Mouse (Mus musculus): ENCODE measurements around the gene Spc24.
"Not testable (repeated sequence)": the region's sequence is repeated elsewhere in the genome, so short reads cannot be mapped to it uniquely, and the experiment has no call there.

Gene Spc24

GRCm38 (mm10) chr9:21784517-21785307 lies 24.6 kb upstream of the Spc24 start:
- DNase-seq (ENCODE audit: low read depth, low spot score): no peak

GRCm38 (mm10) chr9:21781657-21782468 lies 21.8 kb upstream of the Spc24 start:
- DNase-seq (ENCODE audit: low read depth, low spot score): peak; percentile 38

- DNase-seq (ENCODE audit: low read depth, low spot score): no peak
Measured at GRCm38 (mm10) chr9:21777726-21778125, 17.6 kb upstream of the Spc24 start.

GRCm38 (mm10) chr9:21774353-21774752 lies 14.2 kb upstream of the Spc24 start:
- DNase-seq (ENCODE audit: low read depth, low spot score): no peak

- not testable (repeated sequence) for DNase-seq (ENCODE audit: low read depth, low spot score)
Measured at GRCm38 (mm10) chr9:21773396-21773795, 13.3 kb upstream of the Spc24 start.

- DNase-seq (ENCODE audit: low read depth, low spot score): no peak
Measured at GRCm38 (mm10) chr9:21769558-21770183, 9.6 kb upstream of the Spc24 start.

GRCm38 (mm10) chr9:21768511-21769411 lies 8.7 kb upstream of the Spc24 start:
- DNase-seq (ENCODE audit: low read depth, low spot score): peak; percentile 77

- DNase-seq (ENCODE audit: low read depth, low spot score): peak; percentile 93
Measured at GRCm38 (mm10) chr9:21767896-21768295, 7.8 kb upstream of the Spc24 start.

- no peak for DNase-seq (ENCODE audit: low read depth, low spot score)
Measured at GRCm38 (mm10) chr9:21764084-21764999, 4.2 kb upstream of the Spc24 start.

- no peak for DNase-seq (ENCODE audit: low read depth, low spot score)
Measured at GRCm38 (mm10) chr9:21762135-21762534, 2.0 kb upstream of the Spc24 start.

- DNase-seq (ENCODE audit: low read depth, low spot score): no peak
Measured at GRCm38 (mm10) chr9:21759718-21760117, 385 bp downstream of the Spc24 start.

GRCm38 (mm10) chr9:21758576-21759529 lies 1.2 kb downstream of the Spc24 start:
- no peak for DNase-seq (ENCODE audit: low read depth, low spot score)

- DNase-seq (ENCODE audit: low read depth, low spot score): no peak
Measured at GRCm38 (mm10) chr9:21754516-21755321, 5.4 kb downstream of the Spc24 start.

- DNase-seq (ENCODE audit: low read depth, low spot score): peak; percentile 94
Measured at GRCm38 (mm10) chr9:21754003-21754402, 6.1 kb downstream of the Spc24 start.

- DNase-seq (ENCODE audit: low read depth, low spot score): peak; percentile 76
Measured at GRCm38 (mm10) chr9:21752252-21752792, 7.8 kb downstream of the Spc24 start.

- DNase-seq (ENCODE audit: low read depth, low spot score): peak; percentile 97
Measured at GRCm38 (mm10) chr9:21751347-21751746, 8.8 kb downstream of the Spc24 start.

GRCm38 (mm10) chr9:21750370-21750769 lies 9.7 kb downstream of the Spc24 start:
- DNase-seq (ENCODE audit: low read depth, low spot score): no peak

Measured in 3T3-L1 (cell line).